Mouse (Mus musculus): ENCODE measurements around the gene Rft1. TPM values are rescaled to one million over a fixed set of nuclear protein-coding genes. Genes with fewer than 3 reads are reported as not detected.
A peak's percentile ranks its signal among the peaks of the same experiment; 100 is the strongest.

The Rft1 gene
- polyA plus RNA-seq, 1 experiment = 20.5 TPM

DNA sequence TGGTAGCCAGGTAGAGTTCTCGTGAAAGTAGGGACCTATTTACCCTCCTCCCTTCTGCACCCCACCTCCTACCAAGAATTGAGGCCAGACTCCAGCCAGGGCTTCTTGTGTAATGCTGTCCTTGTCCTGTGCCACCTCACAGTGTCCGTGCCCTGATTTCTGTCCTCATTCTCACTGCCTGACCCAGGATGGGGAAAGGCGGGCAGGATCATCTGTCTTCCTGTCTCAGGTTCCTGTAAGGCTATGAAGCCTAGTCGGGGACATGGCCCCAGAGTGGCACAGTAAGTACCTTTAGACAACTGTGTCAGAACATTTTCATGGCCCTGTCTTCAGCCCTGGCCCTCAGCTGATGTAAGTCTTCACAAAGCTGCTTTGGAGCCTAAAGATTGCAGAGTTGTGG, 15.5 kb upstream of the Rft1 start:
- TF ChIP-seq CTCF (IDR thresholded peaks at IDR 0.05; ENCODE audit: low read depth, low read length) (no peak), POLR2A (IDR thresholded peaks at IDR 0.05; ENCODE audit: borderline replicate concordance, low read depth, low read length) (no peak)
- H3K4me1 ChIP-seq (ENCODE audit: control insufficient read depth, insufficient read depth, low read length) = peaks cover 75% of the 10 kb centered on the region
- no peak overlapping the region for H3K4me3 ChIP-seq (ENCODE audit: insufficient read depth, low read length)

DNA sequence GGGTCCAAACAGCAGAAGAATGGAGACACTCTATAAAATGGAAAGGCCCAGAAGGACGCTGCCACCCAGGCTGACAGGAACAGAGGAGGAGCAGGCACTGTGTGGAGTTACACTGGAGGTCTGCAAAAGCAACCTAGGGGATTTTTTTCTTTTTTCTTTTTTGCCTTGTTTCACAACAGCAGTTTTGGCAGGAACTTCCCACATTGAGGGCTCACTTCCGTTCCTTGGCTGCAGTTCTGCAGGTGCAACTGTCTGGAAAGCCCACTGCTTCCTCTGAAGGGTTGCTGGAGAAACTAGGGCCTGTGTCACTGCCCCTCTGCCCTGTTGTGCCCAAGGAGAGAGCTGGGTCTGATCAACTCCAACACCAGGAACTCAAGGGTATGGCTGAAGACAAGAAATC, 12.4 kb upstream of the Rft1 start:
- Histone ChIP-seq H3K27ac (ENCODE audit: insufficient read depth, low read depth, low read length) (peak overlapping the region; percentile 67), H3K4me3 (ENCODE audit: insufficient read depth, low read length) (no peak overlapping the region), H3K4me1 (ENCODE audit: control insufficient read depth, insufficient read depth, low read length) (peaks cover 58% of the 10 kb centered on the region)
- no peak for TF ChIP-seq POLR2A (IDR thresholded peaks at IDR 0.05; ENCODE audit: borderline replicate concordance, low read depth, low read length)
- TF ChIP-seq CTCF (IDR thresholded peaks at IDR 0.05; ENCODE audit: low read depth, low read length) = no peak

More for the DNA sequence above, 15.5 kb upstream of the Rft1 start:
- H3K27ac ChIP-seq (ENCODE audit: insufficient read depth, low read depth, low read length) = no peak overlapping the region

DNA sequence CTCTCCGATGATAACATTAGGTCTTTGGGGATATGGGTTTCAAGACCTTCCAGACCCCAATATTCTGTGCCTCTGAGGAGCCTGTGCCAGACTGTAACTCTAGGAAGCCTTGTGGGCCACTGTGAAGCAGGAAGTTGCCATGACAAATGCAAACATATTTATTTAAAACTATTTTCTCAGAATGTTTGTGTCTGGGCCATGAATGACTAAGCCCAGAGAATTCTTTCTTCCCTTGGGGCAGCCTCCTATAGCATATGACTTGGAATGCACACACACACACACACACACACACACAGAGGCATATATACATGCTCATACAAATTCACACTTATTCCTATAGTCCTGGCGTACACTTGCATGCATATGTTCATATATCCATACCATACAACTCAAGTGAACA, 10.1 kb upstream of the Rft1 start:
- Histone ChIP-seq H3K27ac (ENCODE audit: insufficient read depth, low read depth, low read length) (no peak overlapping the region), H3K4me3 (ENCODE audit: insufficient read depth, low read length) (no peak overlapping the region), H3K4me1 (ENCODE audit: control insufficient read depth, insufficient read depth, low read length) (peaks cover 65% of the 10 kb centered on the region)
- TF ChIP-seq CTCF (IDR thresholded peaks at IDR 0.05; ENCODE audit: low read depth, low read length) = no peak
- TF ChIP-seq POLR2A (IDR thresholded peaks at IDR 0.05; ENCODE audit: borderline replicate concordance, low read depth, low read length) = no peak

DNA sequence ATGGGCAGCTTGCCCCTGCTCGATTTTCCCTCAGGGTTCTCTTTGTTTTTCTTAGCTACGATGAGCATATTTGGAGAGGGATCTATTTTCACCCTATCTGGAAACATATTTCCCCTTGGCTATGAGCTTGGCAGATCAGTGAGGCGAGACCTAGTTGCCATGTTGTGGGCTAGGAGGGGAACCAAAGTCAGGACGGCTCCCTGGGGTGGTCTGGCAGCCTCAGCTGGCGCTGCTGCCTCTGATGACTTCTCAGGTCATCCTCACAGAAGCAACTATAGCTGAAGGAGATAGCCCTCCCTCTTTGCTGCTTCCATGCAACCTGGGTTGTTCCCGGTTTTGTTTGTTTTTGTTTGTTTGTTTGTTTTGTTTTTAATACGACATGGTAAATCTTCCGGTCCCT, 9.1 kb upstream of the Rft1 start:
- Histone ChIP-seq H3K4me3 (ENCODE audit: insufficient read depth, low read length) (no peak overlapping the region), H3K27ac (ENCODE audit: insufficient read depth, low read depth, low read length) (no peak overlapping the region), H3K4me1 (ENCODE audit: control insufficient read depth, insufficient read depth, low read length) (peaks cover 73% of the 10 kb centered on the region)
- TF ChIP-seq CTCF (IDR thresholded peaks at IDR 0.05; ENCODE audit: low read depth, low read length) (no peak), POLR2A (IDR thresholded peaks at IDR 0.05; ENCODE audit: borderline replicate concordance, low read depth, low read length) (no peak)

DNA sequence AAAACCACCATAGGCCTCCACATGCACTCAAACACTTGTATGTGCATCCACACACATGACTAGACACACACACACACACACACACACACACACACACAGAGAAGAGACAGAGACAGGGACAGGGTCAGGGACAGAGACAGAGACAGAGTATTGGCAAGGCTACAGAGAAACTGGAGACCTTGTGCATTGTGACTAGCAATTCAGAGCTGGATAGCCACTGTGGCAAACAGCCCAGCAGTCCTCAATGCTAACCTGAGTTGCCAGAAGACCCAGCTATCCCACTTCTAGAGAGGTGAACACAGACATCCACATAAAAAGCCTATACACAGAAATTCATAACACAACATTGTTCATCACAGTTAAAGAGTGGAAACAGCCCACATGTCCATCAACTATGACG, 7.7 kb upstream of the Rft1 start:
- H3K27ac ChIP-seq (ENCODE audit: insufficient read depth, low read depth, low read length) = no peak overlapping the region
- no peak overlapping the region for H3K4me3 ChIP-seq (ENCODE audit: insufficient read depth, low read length)
- TF ChIP-seq POLR2A (IDR thresholded peaks at IDR 0.05; ENCODE audit: borderline replicate concordance, low read depth, low read length) (no peak), CTCF (IDR thresholded peaks at IDR 0.05; ENCODE audit: low read depth, low read length) (no peak)
- peaks cover 68% of the 10 kb centered on the region for H3K4me1 ChIP-seq (ENCODE audit: control insufficient read depth, insufficient read depth, low read length)

DNA sequence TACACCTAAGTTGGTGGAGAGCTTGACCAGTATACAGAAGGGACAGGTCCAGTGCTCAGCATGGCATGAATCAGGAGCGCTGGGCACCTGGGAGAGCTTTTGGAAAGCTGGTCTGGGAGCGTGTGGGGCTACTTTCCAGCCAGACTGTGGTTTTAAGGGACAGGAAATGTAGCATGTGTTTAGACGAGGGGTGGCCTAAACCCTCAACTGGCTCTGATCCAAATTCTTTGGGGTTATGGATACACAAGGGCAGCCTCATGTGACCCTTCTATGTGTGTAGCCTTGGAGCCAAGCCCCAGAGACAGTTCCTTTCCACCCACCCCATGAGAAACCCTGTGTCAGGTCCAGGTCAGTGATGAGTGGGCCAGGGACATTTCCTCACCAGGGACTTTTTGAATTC, 5.7 kb upstream of the Rft1 start:
- TF ChIP-seq POLR2A (IDR thresholded peaks at IDR 0.05; ENCODE audit: borderline replicate concordance, low read depth, low read length) = no peak
- TF ChIP-seq CTCF (IDR thresholded peaks at IDR 0.05; ENCODE audit: low read depth, low read length) = no peak
- H3K27ac ChIP-seq (ENCODE audit: insufficient read depth, low read depth, low read length) = no peak overlapping the region
- peaks cover 51% of the 10 kb centered on the region for H3K4me1 ChIP-seq (ENCODE audit: control insufficient read depth, insufficient read depth, low read length)
- H3K4me3 ChIP-seq (ENCODE audit: insufficient read depth, low read length) = no peak overlapping the region

DNA sequence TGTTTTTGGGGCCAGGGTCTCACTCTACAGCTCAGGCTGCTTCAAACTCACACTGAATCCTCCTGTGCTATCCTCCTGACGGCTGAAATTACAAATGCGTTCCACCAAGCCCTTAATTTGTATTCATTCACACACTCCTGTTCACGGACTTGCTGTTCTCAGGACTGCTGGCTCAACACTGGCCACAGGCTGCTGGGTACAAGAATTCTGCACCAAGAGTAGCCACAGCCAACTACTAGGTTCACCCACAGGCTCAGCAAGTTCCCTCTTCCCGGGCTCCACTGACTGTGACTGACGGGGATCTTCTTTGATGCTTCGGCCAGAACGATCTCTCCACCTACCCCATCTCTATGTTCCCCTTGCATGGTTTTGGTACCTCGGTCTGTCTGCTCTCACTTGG, 4.4 kb upstream of the Rft1 start:
- H3K4me1 ChIP-seq (ENCODE audit: control insufficient read depth, insufficient read depth, low read length) = peaks cover 43% of the 10 kb centered on the region
- no peak for TF ChIP-seq POLR2A (IDR thresholded peaks at IDR 0.05; ENCODE audit: borderline replicate concordance, low read depth, low read length)
- H3K27ac ChIP-seq (ENCODE audit: insufficient read depth, low read depth, low read length) = no peak overlapping the region
- no peak overlapping the region for H3K4me3 ChIP-seq (ENCODE audit: insufficient read depth, low read length)

DNA sequence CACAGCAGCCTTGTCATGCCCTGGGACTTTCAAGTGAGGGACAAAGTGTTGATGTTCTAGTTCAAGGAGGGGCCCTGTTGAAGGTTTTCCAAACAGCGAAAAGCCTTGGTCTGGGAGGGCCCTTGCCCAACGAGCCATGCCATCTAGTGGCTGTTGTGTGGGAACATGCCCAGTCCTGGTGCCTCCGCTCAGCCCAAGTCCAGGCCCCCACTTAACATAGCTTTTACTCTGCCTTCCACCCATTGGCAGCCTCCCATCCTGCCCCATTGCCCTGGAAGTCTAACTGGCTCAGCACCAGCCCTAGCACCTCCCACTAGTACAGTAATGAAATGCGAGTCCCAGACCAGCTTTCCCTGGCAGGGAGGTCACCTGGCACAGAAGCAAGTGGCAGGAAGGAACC, 3.2 kb upstream of the Rft1 start:
- no peak overlapping the region for H3K4me3 ChIP-seq (ENCODE audit: insufficient read depth, low read length)
- TF ChIP-seq CTCF (IDR thresholded peaks at IDR 0.05; ENCODE audit: low read depth, low read length) (peak; percentile 38), POLR2A (IDR thresholded peaks at IDR 0.05; ENCODE audit: borderline replicate concordance, low read depth, low read length) (no peak)
- H3K27ac ChIP-seq (ENCODE audit: insufficient read depth, low read depth, low read length) = no peak overlapping the region
- H3K4me1 ChIP-seq (ENCODE audit: control insufficient read depth, insufficient read depth, low read length) = peaks cover 46% of the 10 kb centered on the region

DNA sequence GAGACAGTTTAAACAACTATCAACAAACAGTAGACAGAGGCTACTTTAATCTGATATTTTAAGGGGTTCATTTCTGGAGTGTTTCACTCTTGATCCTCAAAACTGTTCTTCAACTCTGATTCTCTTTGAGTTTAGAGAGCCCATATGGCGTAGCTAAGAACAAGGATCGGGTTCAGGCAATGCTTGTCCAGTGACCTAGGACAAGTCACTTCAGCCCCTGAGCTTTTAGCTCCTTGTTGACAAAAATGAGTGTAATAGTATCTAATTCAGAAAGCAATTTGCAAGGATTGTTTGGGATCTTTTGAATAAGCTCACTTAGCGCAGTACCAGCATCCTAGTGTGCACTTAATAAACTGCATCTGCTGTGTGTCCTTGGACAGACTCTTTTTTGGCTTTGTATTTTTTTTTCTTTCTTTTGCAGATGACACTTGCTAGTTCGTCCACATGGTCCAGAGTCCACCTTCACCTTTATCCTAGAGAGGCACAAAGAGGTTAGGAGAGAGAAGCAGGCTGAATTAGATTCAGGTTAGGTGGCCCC, 600 bp downstream of the Rft1 start:
- H3K27ac ChIP-seq (ENCODE audit: insufficient read depth, low read depth, low read length) = peak overlapping the region; percentile 75

DNA sequence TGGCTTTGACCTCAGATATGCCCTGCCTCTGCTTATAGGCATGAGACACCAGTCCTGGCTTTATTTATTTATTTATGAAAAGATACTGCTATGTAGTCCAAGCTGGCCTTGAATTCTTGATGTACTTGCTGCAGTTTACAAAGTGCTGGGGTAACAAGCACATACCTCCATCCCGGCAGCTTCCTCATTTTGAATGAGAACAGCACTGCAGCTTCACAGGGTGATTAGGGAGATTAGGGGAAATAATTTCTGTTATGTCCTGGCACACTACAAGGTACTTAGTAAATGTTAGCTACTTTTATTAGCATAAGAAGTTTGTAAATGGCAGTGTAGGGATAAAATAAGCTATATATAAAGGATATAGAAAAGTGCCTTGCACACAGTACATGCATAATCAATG, 1.4 kb downstream of the Rft1 start:
- TF ChIP-seq POLR2A (IDR thresholded peaks at IDR 0.05; ENCODE audit: borderline replicate concordance, low read depth, low read length) (no peak), CTCF (IDR thresholded peaks at IDR 0.05; ENCODE audit: low read depth, low read length) (no peak)
- H3K27ac ChIP-seq (ENCODE audit: insufficient read depth, low read depth, low read length) = no peak overlapping the region
- H3K4me1 ChIP-seq (ENCODE audit: control insufficient read depth, insufficient read depth, low read length) = peaks cover 9% of the 10 kb centered on the region
- H3K4me3 ChIP-seq (ENCODE audit: insufficient read depth, low read length) = no peak overlapping the region

More for the DNA sequence above, 600 bp downstream of the Rft1 start:
- H3K4me3 ChIP-seq (ENCODE audit: insufficient read depth, low read length) = peak overlapping the region; percentile 98
- peaks cover 17% of the 10 kb centered on the region for H3K4me1 ChIP-seq (ENCODE audit: control insufficient read depth, insufficient read depth, low read length)
- no peak for TF ChIP-seq POLR2A (IDR thresholded peaks at IDR 0.05; ENCODE audit: borderline replicate concordance, low read depth, low read length)
- no peak for TF ChIP-seq CTCF (IDR thresholded peaks at IDR 0.05; ENCODE audit: low read depth, low read length)

DNA sequence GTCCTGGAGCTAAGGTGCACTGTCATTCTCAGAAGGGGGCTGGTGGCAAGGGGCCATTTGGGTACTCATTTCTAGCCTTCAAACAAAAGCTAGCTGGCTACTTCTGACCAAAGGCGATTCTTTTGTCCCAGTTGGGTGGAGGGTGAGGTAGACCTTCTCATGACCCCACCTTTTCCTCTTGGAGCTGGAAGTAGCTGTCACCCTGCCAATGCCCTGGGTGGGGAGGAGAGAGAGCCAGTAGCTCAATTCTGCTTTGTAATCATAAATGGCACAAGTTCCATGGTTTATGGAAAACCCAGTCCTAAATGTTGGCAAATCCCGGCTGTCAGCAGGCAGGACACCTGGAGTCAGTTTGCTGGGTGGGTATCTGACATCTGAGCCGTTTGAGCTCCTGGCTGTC, 11.9 kb downstream of the Rft1 start:
- TF ChIP-seq CTCF (IDR thresholded peaks at IDR 0.05; ENCODE audit: low read depth, low read length) = no peak
- Histone ChIP-seq H3K27ac (ENCODE audit: insufficient read depth, low read depth, low read length) (no peak overlapping the region), H3K4me1 (ENCODE audit: control insufficient read depth, insufficient read depth, low read length) (peaks cover 14% of the 10 kb centered on the region), H3K4me3 (ENCODE audit: insufficient read depth, low read length) (no peak overlapping the region)
